Mouse (Mus musculus) fat pad, adult 2 months (tissue): ENCODE measurements around the gene Cfap161.

Experiments used
- DNase-seq: peaks from one replicate; pipeline ENCODE4 v3.0.0-alpha.2; 2011; ENCODE audit warnings: low read depth, low spot score; ENCODE audit errors: extremely low read depth

The Cfap161 gene

DNA sequence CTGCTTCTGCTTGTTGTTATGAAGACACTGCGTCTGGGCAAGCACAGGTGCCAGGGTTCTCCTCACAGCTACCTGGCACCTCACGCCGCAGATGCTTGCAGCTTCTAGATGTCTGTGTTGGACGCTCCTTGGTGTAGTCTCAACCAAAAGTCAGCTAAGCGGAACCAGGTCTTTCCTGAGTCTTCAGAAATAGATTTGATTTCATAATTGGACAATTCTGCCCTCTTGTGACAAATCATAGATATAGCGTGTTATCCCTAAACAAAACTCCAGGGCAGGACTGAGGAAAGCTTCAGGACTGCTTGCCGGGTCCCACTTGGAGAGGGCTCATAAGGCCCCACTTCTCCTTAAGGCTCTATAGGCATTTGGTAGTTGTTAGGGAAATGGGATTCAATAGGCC, 7.8 kb upstream of the Cfap161 start:
- no peak for DNase-seq

DNA sequence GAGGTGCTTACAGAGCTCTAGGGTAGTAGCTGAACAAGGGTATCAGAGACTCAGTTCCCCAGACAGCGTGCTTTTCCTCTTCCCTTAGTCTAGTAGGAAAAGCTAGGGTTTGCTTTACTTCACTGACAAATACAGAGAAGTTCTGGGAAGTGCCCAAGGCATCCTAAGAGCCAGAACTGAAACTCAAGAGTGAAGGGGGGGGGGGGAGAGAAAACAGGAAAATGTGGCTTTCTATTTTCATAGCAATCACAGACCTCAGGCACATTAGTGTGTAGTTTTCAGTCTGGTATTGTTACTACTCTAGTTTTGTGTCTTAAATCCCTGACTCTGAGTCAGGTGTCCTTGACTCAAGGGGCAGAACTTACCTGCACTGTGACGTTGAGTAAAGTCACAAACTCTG, 7.3 kb upstream of the Cfap161 start:
- DNase-seq, result no peak

GRCm38 (mm10) chr7:83801483-83801875, 6.8 kb upstream of the Cfap161 start:
- no peak for DNase-seq

GRCm38 (mm10) chr7:83800561-83801482, 6.1 kb upstream of the Cfap161 start:
- no peak for DNase-seq

DNA sequence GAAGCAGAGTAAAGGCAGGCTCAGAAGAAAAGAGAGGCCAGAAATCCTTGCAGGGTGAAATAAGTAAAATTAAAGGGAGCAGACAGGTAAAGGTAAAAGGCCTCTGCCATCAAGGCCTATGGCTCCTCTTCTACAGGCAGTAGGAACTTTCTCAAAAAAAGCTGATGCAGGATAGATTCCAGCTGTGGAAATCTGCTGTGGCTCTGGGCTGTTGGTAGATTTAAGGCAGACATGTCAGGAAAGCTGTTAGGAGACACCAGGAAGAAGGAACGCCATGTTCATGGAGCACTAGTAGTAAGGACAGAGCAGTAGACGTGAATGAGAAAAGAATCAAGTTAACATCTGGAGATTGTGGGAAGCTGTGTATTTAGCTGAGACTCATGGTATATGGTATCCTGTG, 5.4 kb upstream of the Cfap161 start:
- no peak for DNase-seq

GRCm38 (mm10) chr7:83798004-83798403, 3.3 kb upstream of the Cfap161 start:
- no peak for DNase-seq

DNA sequence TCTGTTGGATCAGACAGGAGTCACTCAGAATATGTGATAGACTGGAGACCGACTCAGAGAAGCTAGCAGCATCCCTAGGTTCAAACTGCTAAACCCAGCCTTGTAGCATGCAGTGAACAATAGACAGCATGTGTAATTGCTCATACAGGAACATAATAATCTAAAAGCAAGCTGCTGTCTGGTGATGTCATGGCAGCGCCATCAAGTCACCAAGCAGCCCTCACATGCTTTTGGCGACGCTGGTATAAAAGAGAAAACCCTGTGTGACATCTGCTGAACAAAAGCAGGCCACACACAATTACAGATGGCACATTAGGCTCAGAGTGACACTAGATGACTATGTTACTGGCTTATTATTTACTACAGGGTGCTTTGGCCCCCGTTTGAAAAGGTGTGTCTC, 1.5 kb upstream of the Cfap161 start:
- DNase-seq, result no peak

DNA sequence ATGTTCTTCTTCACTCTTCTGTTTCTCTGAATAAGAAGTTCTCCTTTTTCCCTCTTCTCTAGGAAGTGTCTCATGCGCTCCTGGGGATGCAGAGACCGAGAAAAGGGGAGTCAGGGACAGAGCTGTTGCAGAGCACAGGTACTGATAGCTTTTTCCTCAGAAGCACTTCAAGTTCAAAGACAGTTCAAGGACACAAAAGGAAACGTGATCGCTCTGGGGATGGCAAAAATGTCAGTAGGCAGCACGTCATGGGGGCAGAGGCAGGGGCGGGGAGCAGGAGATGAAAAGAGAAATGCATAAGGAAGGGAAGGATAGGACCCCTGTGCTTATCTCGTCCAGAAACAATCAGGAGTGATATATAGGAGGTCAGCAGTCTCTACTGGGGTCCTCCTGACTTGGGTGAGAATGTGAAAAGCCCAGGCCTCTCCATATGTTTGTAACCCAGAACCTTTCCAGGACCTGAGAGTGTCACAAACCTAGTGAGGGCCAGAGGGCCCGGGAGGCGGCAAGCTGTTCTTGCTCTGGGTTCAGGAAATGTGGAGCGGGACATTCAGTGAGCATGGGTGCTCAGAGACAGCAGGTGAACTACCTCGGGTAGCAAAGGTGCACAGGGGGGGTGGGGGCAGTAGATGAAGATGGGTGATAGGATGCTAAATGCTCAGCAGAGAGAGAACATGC, 535 bp downstream of the Cfap161 start:
- DNase-seq, result no peak

GRCm38 (mm10) chr7:83780881-83781280, 13.8 kb downstream of the Cfap161 start:
- DNase-seq, result no peak

- DNase-seq, result no peak
These were observed 14.7 kb downstream of the Cfap161 start for GRCm38 (mm10) chr7:83780026-83780425.

GRCm38 (mm10) chr7:83779028-83779427, 15.7 kb downstream of the Cfap161 start:
- no peak for DNase-seq

DNA sequence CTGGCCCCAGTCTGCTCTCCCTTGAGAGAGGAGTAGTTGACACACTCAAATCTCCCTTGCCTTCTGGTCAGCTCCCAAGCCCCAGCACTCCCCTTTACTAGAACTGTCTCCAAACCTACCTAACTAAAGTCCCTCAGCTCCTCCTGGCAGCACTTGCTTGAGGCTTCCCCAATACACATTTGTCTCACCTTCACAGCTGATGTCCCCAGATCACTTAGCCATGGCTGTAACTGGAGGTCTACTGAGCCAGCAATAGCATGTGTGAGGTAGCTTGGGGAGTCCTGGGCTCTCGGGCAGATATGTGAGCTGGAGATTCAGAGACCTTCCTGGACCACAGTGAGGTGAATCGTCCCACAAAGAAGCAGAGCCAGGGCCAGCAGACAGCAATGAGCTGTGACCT, 16.2 kb downstream of the Cfap161 start:
- no peak for DNase-seq

- no peak for DNase-seq
These were observed 20.0 kb downstream of the Cfap161 start for GRCm38 (mm10) chr7:83774721-83775120.

DNA sequence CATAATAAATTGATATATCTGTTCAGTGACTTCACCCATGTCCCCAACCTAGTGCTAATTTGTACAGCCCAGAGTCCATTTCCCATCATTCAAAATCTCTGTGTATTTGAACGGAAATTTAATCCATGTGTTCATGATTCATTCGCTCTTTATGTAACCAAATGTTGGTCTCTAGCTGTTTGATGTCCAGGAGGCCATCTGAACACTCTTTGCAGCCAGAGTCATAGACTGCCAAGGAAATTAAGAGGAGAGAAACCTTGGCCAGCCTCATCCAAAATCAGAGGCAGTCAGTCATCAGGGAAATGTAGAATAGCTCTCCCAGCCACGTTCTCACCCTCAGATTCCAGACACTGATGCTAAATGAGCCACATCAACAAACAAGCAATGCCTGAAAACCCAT, 31.0 kb downstream of the Cfap161 start:
- DNase-seq, result no peak

DNA sequence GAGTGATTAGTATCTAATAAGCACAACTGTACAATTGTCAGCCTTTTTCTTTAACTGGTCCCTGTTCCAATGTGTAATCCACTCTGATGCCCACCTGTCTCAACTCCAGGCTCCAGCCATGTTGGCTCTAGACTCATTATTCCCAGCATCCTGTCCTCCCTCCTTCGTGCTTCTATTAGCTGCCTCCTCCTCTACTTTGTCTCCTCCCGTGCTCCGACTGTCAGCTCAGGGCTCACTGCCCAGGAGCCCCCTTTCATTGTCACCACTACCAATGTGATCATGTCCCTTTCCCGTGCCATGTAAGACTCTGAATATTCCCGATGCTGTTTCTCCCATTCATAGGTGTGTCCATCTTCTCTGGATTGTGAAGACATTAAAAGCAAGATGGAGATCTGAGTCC, 32.3 kb downstream of the Cfap161 start:
- no peak for DNase-seq

GRCm38 (mm10) chr7:83751055-83751454, 43.6 kb downstream of the Cfap161 start:
- DNase-seq, result no peak

GRCm38 (mm10) chr7:83748405-83748804, 46.3 kb downstream of the Cfap161 start:
- no peak for DNase-seq

GRCm38 (mm10) chr7:83746107-83746687, 48.5 kb downstream of the Cfap161 start:
- no peak for DNase-seq

- DNase-seq, result no peak
These were observed 49.1 kb downstream of the Cfap161 start, which contains the start of gene Il16 for GRCm38 (mm10) chr7:83745413-83746106. Il16 (minus strand) TSS chr7:83745726.

GRCm38 (mm10) chr7:83745065-83745412, 49.6 kb downstream of the Cfap161 start:
- no peak for DNase-seq

GRCm38 (mm10) chr7:83744250-83744649, 50.4 kb downstream of the Cfap161 start:
- no peak for DNase-seq
